Mouse (Mus musculus): ENCODE data around the gene Dedd. TPM values are rescaled to one million over a fixed set of nuclear protein-coding genes. Genes with fewer than 3 reads are reported as not detected.
A peak's percentile ranks its signal among the peaks of the same experiment; 100 is the strongest.

Gene Dedd
- polyA plus RNA-seq, 1 experiment from 2014 or later, result 52.1 TPM

DNA sequence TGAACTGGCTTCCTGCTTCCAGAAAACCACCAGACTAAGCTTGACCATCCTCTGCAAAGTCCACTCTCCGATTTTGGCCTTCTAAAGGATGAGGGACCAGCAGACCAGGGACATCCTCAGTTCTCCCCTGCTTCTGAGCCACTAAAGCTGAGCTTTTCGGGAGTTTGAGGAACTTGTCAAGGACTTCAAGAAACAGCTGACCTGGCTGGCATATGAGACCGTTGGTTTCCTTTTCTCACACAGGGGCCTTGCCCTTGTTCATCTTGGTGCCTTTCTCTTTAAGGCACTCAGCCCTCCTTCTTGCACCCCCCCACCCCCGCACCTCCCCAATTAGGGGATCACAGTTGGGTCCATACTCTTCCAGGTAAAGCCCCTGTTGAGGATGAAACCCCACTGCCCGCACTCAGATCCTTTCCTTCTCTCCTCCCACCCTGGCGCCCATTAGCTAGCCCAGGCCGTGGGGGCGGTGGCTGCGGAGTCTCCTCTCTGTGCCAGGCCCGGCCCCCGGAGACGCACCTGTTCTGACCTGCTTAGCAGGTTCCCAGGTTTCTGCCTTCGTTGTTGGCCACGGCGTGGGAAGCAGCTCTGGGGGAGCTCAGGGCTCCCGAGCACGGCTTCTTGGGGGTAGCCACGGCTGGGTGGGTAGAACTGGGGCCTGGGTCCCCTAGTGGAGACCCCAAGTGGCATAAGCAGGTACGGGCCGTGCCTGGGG is 41.1 kb downstream of the Dedd start, which contains the start of gene Nectin4:
Gene Nectin4 (plus strand): TSS at position 255 of the 712 bp plus-strand sequence.
- peak within 1 kb of the TSS; percentile 60; the same call in 1 of the 2 replicates for H3K27ac ChIP-seq (ENCODE audit: low read length)
- H3K4me3 ChIP-seq (ENCODE audit: low read length), result peak within 1 kb of the TSS; percentile 36
- peaks cover 4% of the 10 kb centered on the region; the same call in 1 of the 2 replicates for H3K4me1 ChIP-seq (replicated peaks; ENCODE audit: control insufficient read depth, insufficient read depth, low read length)
- no peaks in the 10 kb centered on the region for H3K9me3 ChIP-seq (ENCODE audit: control insufficient read depth, low read length)
- no peaks in the 10 kb centered on the region for H3K27me3 ChIP-seq (ENCODE audit: control insufficient read depth, insufficient read depth, low read depth, low read length)
- peak within 1 kb of the TSS; percentile 63 for H3K9ac ChIP-seq (ENCODE audit: low read length)
- H3K36me3 ChIP-seq (ENCODE audit: control insufficient read depth, insufficient read depth, low read length), result no peaks in the 10 kb centered on the region
- peak; percentile 85 for ATAC-seq (ENCODE audit: low read depth)
- WGBS, result 24% methylated on average over 20 of the region's 20 CpGs
- H3K4me2 ChIP-seq (ENCODE audit: low read depth, low read length), result peak within 1 kb of the TSS; percentile 52

GRCm38 (mm10) chr1:171372880-171373279 is 43.9 kb downstream of the Dedd start:
- WGBS, result 67% methylated on average over 3 of the region's 3 CpGs
- no peaks in the 10 kb centered on the region for H3K27me3 ChIP-seq (ENCODE audit: control insufficient read depth, insufficient read depth, low read depth, low read length)
- peaks cover 11% of the 10 kb centered on the region; the same call in 1 of the 2 replicates for H3K4me1 ChIP-seq (replicated peaks; ENCODE audit: control insufficient read depth, insufficient read depth, low read length)
- H3K36me3 ChIP-seq (ENCODE audit: control insufficient read depth, insufficient read depth, low read length), result no peaks in the 10 kb centered on the region
- H3K4me2 ChIP-seq (ENCODE audit: low read depth, low read length), result no peak overlapping the region
- H3K9me3 ChIP-seq (ENCODE audit: control insufficient read depth, low read length), result no peaks in the 10 kb centered on the region
- no peak overlapping the region for H3K9ac ChIP-seq (ENCODE audit: low read length)
- ATAC-seq (ENCODE audit: low read depth), result no peak
- H3K27ac ChIP-seq (ENCODE audit: low read length), result no peak overlapping the region
- H3K4me3 ChIP-seq (ENCODE audit: low read length), result no peak overlapping the region

DNA sequence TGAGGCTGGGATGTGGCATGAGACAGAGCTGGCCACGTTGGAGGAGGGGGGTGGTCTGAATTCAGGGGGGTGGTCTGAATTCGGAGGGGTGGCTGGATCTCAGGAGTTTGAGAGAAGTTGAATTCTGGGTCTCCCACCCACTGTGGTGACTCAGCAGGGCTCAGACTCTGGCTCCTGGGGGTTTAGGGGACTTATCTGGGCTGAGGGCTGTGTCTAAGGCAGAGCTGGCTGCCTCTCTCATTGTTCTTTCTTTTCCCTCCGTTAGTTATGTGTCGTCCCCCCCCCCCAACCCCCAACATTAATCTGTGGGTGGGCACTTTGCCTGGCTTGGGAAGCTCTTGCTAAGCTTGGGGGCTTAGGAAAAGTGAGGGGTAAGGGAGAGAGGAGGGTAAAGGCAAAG is 45.0 kb downstream of the Dedd start:
- Histone ChIP-seq H3K27ac (ENCODE audit: low read length) (no peak overlapping the region), H3K27me3 (ENCODE audit: control insufficient read depth, insufficient read depth, low read depth, low read length) (no peaks in the 10 kb centered on the region), H3K4me1 (replicated peaks; ENCODE audit: control insufficient read depth, insufficient read depth, low read length) (peaks cover 11% of the 10 kb centered on the region; the same call in 1 of the 2 replicates), H3K9ac (ENCODE audit: low read length) (no peak overlapping the region), H3K4me3 (ENCODE audit: low read length) (no peak overlapping the region), H3K36me3 (ENCODE audit: control insufficient read depth, insufficient read depth, low read length) (no peaks in the 10 kb centered on the region), H3K9me3 (ENCODE audit: control insufficient read depth, low read length) (no peaks in the 10 kb centered on the region), H3K4me2 (ENCODE audit: low read depth, low read length) (no peak overlapping the region)
- ATAC-seq (ENCODE audit: low read depth), result no peak
- 8% methylated on average over 4 of the region's 4 CpGs for WGBS

DNA sequence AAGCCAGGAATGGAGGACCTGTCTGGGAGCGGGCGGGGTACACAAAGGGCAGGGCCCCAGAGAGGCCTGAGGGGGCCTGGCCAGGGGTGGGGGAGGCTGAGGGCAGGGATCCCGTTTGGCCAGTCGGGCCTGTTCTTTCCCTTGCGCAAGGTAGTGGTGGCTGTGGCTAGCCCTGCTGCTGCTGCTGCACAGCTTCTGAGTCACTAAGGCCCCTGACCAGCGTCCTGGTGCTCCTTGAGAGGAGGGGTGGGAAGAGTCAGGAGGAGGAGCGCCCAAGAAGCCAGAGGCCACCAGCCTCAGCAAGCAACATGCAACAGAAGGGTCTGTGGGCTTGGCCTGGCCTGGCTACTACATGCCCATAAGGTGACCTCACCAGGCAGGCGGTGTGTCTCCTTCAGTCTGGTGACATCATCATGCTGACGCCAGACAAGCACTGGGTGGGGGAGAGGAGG is 46.7 kb downstream of the Dedd start:
- H3K9me3 ChIP-seq (ENCODE audit: control insufficient read depth, low read length), result no peaks in the 10 kb centered on the region
- H3K27ac ChIP-seq (ENCODE audit: low read length), result peak overlapping the region; percentile 47; the same call in 1 of the 2 replicates
- H3K27me3 ChIP-seq (ENCODE audit: control insufficient read depth, insufficient read depth, low read depth, low read length), result peaks cover 2% of the 10 kb centered on the region; the same call in 1 of the 2 replicates
- peak overlapping the region; percentile 19; the same call in 1 of the 2 replicates for H3K4me2 ChIP-seq (ENCODE audit: low read depth, low read length)
- no peak overlapping the region for H3K4me3 ChIP-seq (ENCODE audit: low read length)
- 33% methylated on average over 9 of the region's 9 CpGs for WGBS
- H3K4me1 ChIP-seq (replicated peaks; ENCODE audit: control insufficient read depth, insufficient read depth, low read length), result peaks cover 16% of the 10 kb centered on the region
- ATAC-seq (ENCODE audit: low read depth), result peak; percentile 87
- H3K36me3 ChIP-seq (ENCODE audit: control insufficient read depth, insufficient read depth, low read length), result no peaks in the 10 kb centered on the region
- H3K9ac ChIP-seq (ENCODE audit: low read length), result no peak overlapping the region

GRCm38 (mm10) chr1:171378298-171378697 is 49.4 kb downstream of the Dedd start:
- peaks cover 14% of the 10 kb centered on the region for H3K4me1 ChIP-seq (replicated peaks; ENCODE audit: control insufficient read depth, insufficient read depth, low read length)
- H3K4me3 ChIP-seq (ENCODE audit: low read length), result no peak overlapping the region
- peaks cover 2% of the 10 kb centered on the region; the same call in 1 of the 2 replicates for H3K27me3 ChIP-seq (ENCODE audit: control insufficient read depth, insufficient read depth, low read depth, low read length)
- H3K9ac ChIP-seq (ENCODE audit: low read length), result no peak overlapping the region
- H3K27ac ChIP-seq (ENCODE audit: low read length), result no peak overlapping the region
- no peak overlapping the region for H3K4me2 ChIP-seq (ENCODE audit: low read depth, low read length)
- H3K9me3 ChIP-seq (ENCODE audit: control insufficient read depth, low read length), result no peaks in the 10 kb centered on the region
- H3K36me3 ChIP-seq (ENCODE audit: control insufficient read depth, insufficient read depth, low read length), result no peaks in the 10 kb centered on the region
- ATAC-seq (ENCODE audit: low read depth), result no peak
- WGBS, result 81% methylated on average over 6 of the region's 6 CpGs

- Histone ChIP-seq H3K27me3 (ENCODE audit: control insufficient read depth, insufficient read depth, low read depth, low read length) (peaks cover 2% of the 10 kb centered on the region; the same call in 1 of the 2 replicates), H3K9ac (ENCODE audit: low read length) (peak overlapping the region; percentile 29; the same call in 1 of the 2 replicates), H3K36me3 (ENCODE audit: control insufficient read depth, insufficient read depth, low read length) (no peaks in the 10 kb centered on the region), H3K9me3 (ENCODE audit: control insufficient read depth, low read length) (no peaks in the 10 kb centered on the region), H3K4me1 (replicated peaks; ENCODE audit: control insufficient read depth, insufficient read depth, low read length) (peaks cover 11% of the 10 kb centered on the region), H3K27ac (ENCODE audit: low read length) (no peak overlapping the region), H3K4me2 (ENCODE audit: low read depth, low read length) (peak overlapping the region; percentile 53), H3K4me3 (ENCODE audit: low read length) (peak overlapping the region; percentile 26)
- ATAC-seq (ENCODE audit: low read depth), result peak; percentile 73
- WGBS, result 3% methylated on average over 31 of the region's 31 CpGs
These were observed 51.1 kb downstream of the Dedd start for GRCm38 (mm10) chr1:171379935-171380599.

DNA sequence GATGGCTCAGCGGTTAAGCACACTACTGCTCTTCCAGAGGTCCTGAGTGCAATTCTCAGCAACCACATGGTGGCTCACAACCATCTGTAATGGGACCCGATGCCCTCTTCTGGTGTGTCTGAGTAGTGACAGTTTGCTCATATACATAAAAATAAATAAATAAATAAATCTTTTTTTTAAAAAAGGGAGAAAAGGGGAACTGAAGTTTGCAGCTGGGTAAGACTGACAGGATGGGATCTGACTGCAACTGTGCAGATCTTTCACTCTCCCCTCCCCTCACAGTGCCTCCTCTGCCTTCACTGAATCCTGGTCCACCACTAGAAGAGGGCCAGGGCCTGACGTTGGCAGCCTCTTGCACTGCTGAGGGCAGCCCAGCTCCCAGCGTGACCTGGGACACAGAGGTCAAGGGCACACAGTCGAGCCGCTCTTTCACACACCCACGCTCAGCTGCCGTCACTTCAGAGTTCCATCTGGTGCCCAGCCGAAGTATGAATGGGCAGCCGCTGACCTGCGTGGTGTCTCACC is 53.2 kb downstream of the Dedd start:
- Histone ChIP-seq H3K27me3 (ENCODE audit: control insufficient read depth, insufficient read depth, low read depth, low read length) (peaks cover 2% of the 10 kb centered on the region; the same call in 1 of the 2 replicates), H3K36me3 (ENCODE audit: control insufficient read depth, insufficient read depth, low read length) (no peaks in the 10 kb centered on the region), H3K27ac (ENCODE audit: low read length) (no peak overlapping the region), H3K4me2 (ENCODE audit: low read depth, low read length) (no peak overlapping the region), H3K9ac (ENCODE audit: low read length) (no peak overlapping the region), H3K9me3 (ENCODE audit: control insufficient read depth, low read length) (no peaks in the 10 kb centered on the region), H3K4me1 (replicated peaks; ENCODE audit: control insufficient read depth, insufficient read depth, low read length) (peaks cover 5% of the 10 kb centered on the region), H3K4me3 (ENCODE audit: low read length) (no peak overlapping the region)
- 80% methylated on average over 11 of the region's 11 CpGs for WGBS
- ATAC-seq (ENCODE audit: low read depth), result no peak

DNA sequence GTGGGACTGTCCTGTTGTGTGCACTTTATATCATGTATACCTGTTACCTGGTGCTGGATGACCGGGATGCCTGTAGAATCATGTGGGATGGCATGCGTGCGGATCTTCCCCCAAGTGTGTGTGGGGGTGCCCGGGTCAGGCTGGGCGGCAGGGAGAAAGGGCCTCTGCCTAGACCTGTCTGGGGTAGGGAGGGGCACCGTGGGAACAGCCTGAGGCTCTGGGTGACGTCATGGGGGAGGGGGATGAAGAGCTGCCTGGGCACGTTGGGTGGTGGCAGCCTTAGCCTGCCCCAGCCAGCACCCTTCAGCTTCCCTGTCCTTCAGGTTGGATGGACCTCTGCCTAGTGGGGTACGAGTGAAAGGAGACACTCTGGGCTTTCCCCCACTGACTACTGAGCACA is 55.4 kb downstream of the Dedd start:
- Histone ChIP-seq H3K4me1 (replicated peaks; ENCODE audit: control insufficient read depth, insufficient read depth, low read length) (peaks cover 5% of the 10 kb centered on the region), H3K4me3 (ENCODE audit: low read length) (no peak overlapping the region), H3K4me2 (ENCODE audit: low read depth, low read length) (no peak overlapping the region), H3K36me3 (ENCODE audit: control insufficient read depth, insufficient read depth, low read length) (no peaks in the 10 kb centered on the region), H3K9me3 (ENCODE audit: control insufficient read depth, low read length) (no peaks in the 10 kb centered on the region), H3K9ac (ENCODE audit: low read length) (no peak overlapping the region), H3K27me3 (ENCODE audit: control insufficient read depth, insufficient read depth, low read depth, low read length) (peaks cover 2% of the 10 kb centered on the region; the same call in 1 of the 2 replicates), H3K27ac (ENCODE audit: low read length) (no peak overlapping the region)
- no peak for ATAC-seq (ENCODE audit: low read depth)
- 58% methylated on average over 9 of the region's 9 CpGs for WGBS

DNA sequence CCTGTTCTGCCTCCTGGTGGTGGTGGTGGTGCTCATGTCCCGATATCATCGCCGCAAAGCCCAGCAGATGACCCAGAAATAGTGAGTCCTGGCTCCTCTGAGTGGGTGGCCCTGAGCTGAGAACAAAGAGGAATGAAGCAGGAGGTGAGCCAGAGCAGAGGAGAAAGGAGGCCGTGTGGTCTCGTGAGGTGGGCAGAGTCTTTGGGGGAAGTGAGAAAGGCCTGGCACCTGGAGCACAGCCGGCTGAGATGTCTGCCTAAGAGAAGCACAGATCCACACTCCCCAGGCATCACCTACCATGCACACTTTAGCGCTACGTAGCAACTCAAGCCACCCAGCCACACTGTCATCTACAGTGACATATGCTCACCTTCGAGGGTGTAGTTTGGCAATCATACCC is 56.2 kb downstream of the Dedd start:
- WGBS, result 54% methylated on average over 9 of the region's 9 CpGs
- Histone ChIP-seq H3K9ac (ENCODE audit: low read length) (no peak overlapping the region), H3K4me2 (ENCODE audit: low read depth, low read length) (no peak overlapping the region), H3K4me3 (ENCODE audit: low read length) (no peak overlapping the region), H3K4me1 (replicated peaks; ENCODE audit: control insufficient read depth, insufficient read depth, low read length) (0 out of 2 replicates have a peak, but pooled peaks cover 2% of the 10 kb centered on the region), H3K9me3 (ENCODE audit: control insufficient read depth, low read length) (no peaks in the 10 kb centered on the region), H3K27ac (ENCODE audit: low read length) (no peak overlapping the region), H3K27me3 (ENCODE audit: control insufficient read depth, insufficient read depth, low read depth, low read length) (peaks cover 2% of the 10 kb centered on the region; the same call in 1 of the 2 replicates), H3K36me3 (ENCODE audit: control insufficient read depth, insufficient read depth, low read length) (no peaks in the 10 kb centered on the region)
- no peak for ATAC-seq (ENCODE audit: low read depth)
